Comparison of ENCODE assay signal across 8 mouse cellular contexts in genomic region chr8:105258911-105259720, GRCm38 (mm10). TPM values are rescaled to one million over a fixed set of nuclear protein-coding genes. Genes with fewer than 3 reads are reported as not detected.
DNase-seq lines count a peak whose midpoint lies in the region; ATAC-seq and TF ChIP-seq lines count a peak whose summit lies in the region.

No protein-coding gene starts in this region.

- peaks cover 30% of the 10 kb centered on the region for H3K4me1 ChIP-seq in heart, postnatal 0 days (ENCODE audit: control insufficient read depth, insufficient read depth)
- H3K4me1 ChIP-seq in liver, embryonic 16.5 days (ENCODE audit: control insufficient read depth, low read depth, low read length), result peaks cover 45% of the 10 kb centered on the region
- peaks cover 27% of the 10 kb centered on the region for H3K4me1 ChIP-seq in olfactory bulb, adult 2 months (ENCODE audit: control insufficient read depth, insufficient read depth, low read length)

- TF ChIP-seq POLR2A in olfactory bulb, adult 2 months (IDR thresholded peaks at IDR 0.05; ENCODE audit: insufficient read depth, low read depth, low read length), result no peak

- ATAC-seq in heart, postnatal 0 days (ENCODE audit: insufficient read depth, low read depth), result 0 out of 2 replicates have a peak, but pooled peaks have one; percentile 4
- ATAC-seq in liver, embryonic 16.5 days (ENCODE audit: low read depth), result no peak

- DNase-seq in left cerebral cortex, postnatal 36 days (ENCODE audit: low spot score in 2 of 2), result peak; percentile 30 to 45
- DNase-seq in left cerebral cortex, postnatal 14 days (ENCODE audit: low spot score in 2 of 2), result no peak
- DNase-seq in cerebellum, postnatal 14 days, result peak; percentile 41 to 47
- DNase-seq in heart, postnatal 0 days (ENCODE audit: low spot score), result no peak
- no peak for DNase-seq in frontal cortex, postnatal 25 days (ENCODE audit: low spot score in 2 of 2)
- DNase-seq in natural killer cell, adult 2 months (ENCODE audit: low spot score in 2 of 2), result no peak

- no peaks in the 10 kb centered on the region; the same call in 1 of the 2 replicates for H3K36me3 ChIP-seq in heart, postnatal 0 days (replicated peaks; ENCODE audit: control insufficient read depth, insufficient read depth, low read length)
- H3K36me3 ChIP-seq in liver, embryonic 16.5 days (ENCODE audit: control insufficient read depth, insufficient read depth), result no peaks in the 10 kb centered on the region

- no peak overlapping the region for H3K27ac ChIP-seq in heart, postnatal 0 days (ENCODE audit: low read depth)
- H3K27ac ChIP-seq in liver, embryonic 16.5 days (ENCODE audit: low read length), result no peak overlapping the region
- H3K27ac ChIP-seq in olfactory bulb, adult 2 months (ENCODE audit: insufficient read depth, low read depth, low read length), result no peak overlapping the region

- no peak overlapping the region for H3K9ac ChIP-seq in heart, postnatal 0 days (replicated peaks; ENCODE audit: low read depth, low read length)
- no peak overlapping the region for H3K9ac ChIP-seq in liver, embryonic 16.5 days (ENCODE audit: low read depth, low read length)

- TF ChIP-seq CTCF in heart, postnatal 0 days (IDR thresholded peaks at IDR 0.05; ENCODE audit: low read depth), result peak; percentile 20; the same call in 1 of the 2 replicates
- no peak for TF ChIP-seq CTCF in olfactory bulb, adult 2 months (IDR thresholded peaks at IDR 0.05; ENCODE audit: insufficient read depth, low read depth, low read length)

- TF ChIP-seq EP300 in heart, postnatal 0 days (IDR thresholded peaks at IDR 0.05; ENCODE audit: low read depth), result no peak

- peak overlapping the region; percentile 31 for H3K4me3 ChIP-seq in heart, postnatal 0 days (ENCODE audit: low read depth, low read length)
- H3K4me3 ChIP-seq in liver, embryonic 16.5 days (ENCODE audit: low read depth, low read length), result peak overlapping the region; percentile 48
- H3K4me3 ChIP-seq in olfactory bulb, adult 2 months (ENCODE audit: insufficient read depth, low read depth, low read length), result peak overlapping the region; percentile 51

- no peaks in the 10 kb centered on the region for H3K9me3 ChIP-seq in heart, postnatal 0 days (replicated peaks; ENCODE audit: control insufficient read depth, low read length)
- no peaks in the 10 kb centered on the region for H3K9me3 ChIP-seq in liver, embryonic 16.5 days (replicated peaks; ENCODE audit: control insufficient read depth, low read length)

- H3K27me3 ChIP-seq in heart, postnatal 0 days (ENCODE audit: control insufficient read depth, insufficient read depth, low read length), result peaks cover 15% of the 10 kb centered on the region; the same call in 1 of the 2 replicates
- peaks cover 27% of the 10 kb centered on the region for H3K27me3 ChIP-seq in liver, embryonic 16.5 days (ENCODE audit: control insufficient read depth, insufficient read depth, low read depth, low read length)

- intact Hi-C loops in left cerebral cortex, postnatal 36 days (cut with DNase I), result no loop called here
- intact Hi-C loops in left cerebral cortex, postnatal 14 days (cut with DNase I), result no loop called here

- WGBS in heart, postnatal 0 days, result 10% methylated on average over 55 of the region's 55 CpGs
- 15% methylated on average over 55 of the region's 55 CpGs for WGBS in liver, embryonic 16.5 days (ENCODE audit: insufficient replicate concordance)
- WGBS in olfactory bulb, adult 2 months, result 10% methylated on average over 55 of the region's 55 CpGs

- H3K4me2 ChIP-seq in heart, postnatal 0 days (ENCODE audit: low read depth, low read length), result peak overlapping the region; percentile 76
- H3K4me2 ChIP-seq in liver, embryonic 16.5 days (ENCODE audit: low read depth, low read length), result peak overlapping the region; percentile 69

RNA-seq across cellular contexts. Expression of gene B3gnt9, which starts 4.2 kb away (rescaled TPM):
- total RNA-seq in left cerebral cortex, postnatal 36 days (2021), result 1 to 10 TPM; 2.4 to 5.0 TPM
- 1 to 10 TPM; 2.6 to 4.8 TPM for total RNA-seq in left cerebral cortex, postnatal 14 days (2021)
- total RNA-seq in heart, postnatal 0 days (2014; rRNA removed; ENCODE audit: low replicate concordance), result 6.0 and 9.7 TPM in 2 replicates
- 7.3 and 7.7 TPM in 2 replicates for polyA plus RNA-seq in heart, postnatal 0 days (2015; fragmentation: Nextera tagmentation; extraction: Ambion mirVana)
- 2.1 and 2.5 TPM in 2 replicates for polyA plus RNA-seq in liver, embryonic 16.5 days (2015; fragmentation: Nextera tagmentation; extraction: Ambion mirVana)
- not detected in 2 replicates for polyA plus RNA-seq in olfactory bulb, adult 2 months (2012; ENCODE audit: insufficient read depth, insufficient read length, low replicate concordance, missing spikeins)

RNA-seq across cellular contexts. Expression of gene Tradd, which starts 5.3 kb away (rescaled TPM):
- 1 to 10 TPM; 7.2 to 7.5 TPM for total RNA-seq in left cerebral cortex, postnatal 36 days (2021)
- 1 to 10 TPM; 6.7 to 7.9 TPM for total RNA-seq in left cerebral cortex, postnatal 14 days (2021)
- 9.0 and 10.4 TPM in 2 replicates for total RNA-seq in heart, postnatal 0 days (2014; rRNA removed; ENCODE audit: low replicate concordance)
- polyA plus RNA-seq in heart, postnatal 0 days (2015; fragmentation: Nextera tagmentation; extraction: Ambion mirVana), result 16.7 and 17.6 TPM in 2 replicates
- 12.5 and 14.0 TPM in 2 replicates for polyA plus RNA-seq in liver, embryonic 16.5 days (2015; fragmentation: Nextera tagmentation; extraction: Ambion mirVana)
- polyA plus RNA-seq in olfactory bulb, adult 2 months (2012; ENCODE audit: insufficient read depth, insufficient read length, low replicate concordance, missing spikeins), result not detected in 2 replicates

RNA-seq across cellular contexts. Expression of gene Fbxl8, which starts 5.3 kb away (rescaled TPM):
- 1 to 10 TPM in 1 of 2 experiments, under 1 TPM in 1; 0.86 to 1.4 TPM for total RNA-seq in left cerebral cortex, postnatal 36 days (2021)
- total RNA-seq in left cerebral cortex, postnatal 14 days (2021), result under 1 TPM; 0.80 to 0.83 TPM
- 1.5 and 6.4 TPM in 2 replicates for total RNA-seq in heart, postnatal 0 days (2014; rRNA removed; ENCODE audit: low replicate concordance)
- 3.6 and 4.3 TPM in 2 replicates for polyA plus RNA-seq in heart, postnatal 0 days (2015; fragmentation: Nextera tagmentation; extraction: Ambion mirVana)
- polyA plus RNA-seq in liver, embryonic 16.5 days (2015; fragmentation: Nextera tagmentation; extraction: Ambion mirVana), result 1.4 TPM in 2 replicates
- not detected in 2 replicates for polyA plus RNA-seq in olfactory bulb, adult 2 months (2012; ENCODE audit: insufficient read depth, insufficient read length, low replicate concordance, missing spikeins)

RNA-seq across cellular contexts. Expression of gene Hsf4, which starts 10.5 kb away (rescaled TPM):
- 10 to 100 TPM; 11.5 to 12.0 TPM for total RNA-seq in left cerebral cortex, postnatal 36 days (2021)
- 1 to 10 TPM; 1.5 to 2.3 TPM for total RNA-seq in left cerebral cortex, postnatal 14 days (2021)
- 2.1 TPM in 1 of 2 replicates, not detected in the other for total RNA-seq in heart, postnatal 0 days (2014; rRNA removed; ENCODE audit: low replicate concordance)
- 0.34 and 0.43 TPM in 2 replicates for polyA plus RNA-seq in heart, postnatal 0 days (2015; fragmentation: Nextera tagmentation; extraction: Ambion mirVana)
- polyA plus RNA-seq in liver, embryonic 16.5 days (2015; fragmentation: Nextera tagmentation; extraction: Ambion mirVana), result 0.08 and 0.09 TPM in 2 replicates
- not detected in 2 replicates for polyA plus RNA-seq in olfactory bulb, adult 2 months (2012; ENCODE audit: insufficient read depth, insufficient read length, low replicate concordance, missing spikeins)

RNA-seq across cellular contexts. Expression of gene Nol3, which starts 16.8 kb away (rescaled TPM):
- total RNA-seq in left cerebral cortex, postnatal 36 days (2021), result 10 to 100 TPM in 1 of 2 experiments, 1 to 10 TPM in 1; 9.2 to 11.8 TPM
- 1 to 10 TPM; 4.5 to 5.1 TPM for total RNA-seq in left cerebral cortex, postnatal 14 days (2021)
- 6.8 and 13.2 TPM in 2 replicates for total RNA-seq in heart, postnatal 0 days (2014; rRNA removed; ENCODE audit: low replicate concordance)
- polyA plus RNA-seq in heart, postnatal 0 days (2015; fragmentation: Nextera tagmentation; extraction: Ambion mirVana), result 9.8 and 10.0 TPM in 2 replicates
- polyA plus RNA-seq in liver, embryonic 16.5 days (2015; fragmentation: Nextera tagmentation; extraction: Ambion mirVana), result 0.12 and 0.19 TPM in 2 replicates
- polyA plus RNA-seq in olfactory bulb, adult 2 months (2012; ENCODE audit: insufficient read depth, insufficient read length, low replicate concordance, missing spikeins), result not detected in 2 replicates

Comparison
In these comparisons a context has a peak if more than half of its experiments do, and no peak if none do; other contexts are left out.
1. DNase-seq: peak in left cerebral cortex, postnatal 36 days (2 of 2) and cerebellum, postnatal 14 days (2 of 2); none in left cerebral cortex, postnatal 14 days (0 of 2), heart, postnatal 0 days (single experiment), frontal cortex, postnatal 25 days (0 of 2) and natural killer cell, adult 2 months (0 of 2).
2. Peak in every context shown above with its lines, with median percentiles within 50 percentile points of each other: H3K4me3 ChIP-seq.